Mouse (Mus musculus): Measurements from ENCODE around the gene Eme1. TPM values are rescaled to one million over a fixed set of nuclear protein-coding genes. Genes with fewer than 3 reads are reported as not detected.

Gene Eme1
- total RNA-seq, 2 experiments from 2014 or later = not detected

DNA sequence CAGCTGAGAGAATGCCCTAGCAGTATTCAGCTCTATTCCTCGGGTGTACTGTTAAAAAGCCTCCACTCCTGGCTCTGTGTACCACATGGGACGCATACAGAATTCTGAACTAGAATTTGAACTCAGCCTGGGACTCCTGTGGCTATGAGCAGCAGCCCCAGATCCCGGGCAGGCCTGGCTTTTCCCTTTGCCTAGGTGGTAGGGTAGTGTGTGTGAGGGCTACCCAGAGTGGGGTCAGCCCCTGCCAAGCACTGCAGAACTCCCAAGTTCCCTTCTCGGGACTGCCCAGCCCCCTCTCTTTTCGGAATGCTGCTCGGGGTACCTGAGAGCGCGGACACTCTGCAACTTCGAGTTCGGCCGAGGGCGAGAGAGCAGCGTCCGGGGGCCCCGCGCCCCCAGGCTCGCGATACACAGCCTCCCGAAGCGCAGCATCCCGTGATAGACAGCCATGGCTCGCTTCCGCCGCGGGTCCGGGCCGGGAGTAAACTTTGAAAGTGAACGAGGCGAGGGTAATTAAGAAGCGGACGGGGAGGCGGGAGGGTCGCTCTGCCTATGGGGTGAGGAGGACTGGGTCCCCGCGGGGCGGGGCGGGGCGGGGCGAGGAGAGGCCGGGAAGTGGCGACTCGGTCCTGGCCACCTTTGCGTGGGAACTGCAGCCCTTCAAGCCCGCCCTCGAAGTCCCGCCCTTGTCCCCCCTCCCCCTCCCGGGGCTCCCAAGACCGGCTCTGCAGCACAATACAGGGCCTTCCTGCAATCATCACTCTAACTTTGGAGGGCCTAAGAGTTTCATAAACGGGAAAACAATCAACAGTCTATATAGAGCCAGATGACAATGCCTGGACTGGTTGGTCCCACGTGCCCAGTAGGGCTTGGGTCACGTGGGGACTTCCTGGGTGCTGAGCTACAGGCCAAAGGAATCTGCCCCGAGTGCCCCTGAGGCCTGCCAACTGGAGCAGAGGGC, 52.2 kb downstream of the Eme1 start, which contains the start of gene Acsf2:
Gene Acsf2, minus strand, starts transcription at position 551 of the 961 bp plus-strand sequence.
- intact Hi-C loops (cut with DNase I) = no loop called here
- DNase-seq (ENCODE audit: low spot score in 2 of 2) = peak; percentile 10 to 21

DNA sequence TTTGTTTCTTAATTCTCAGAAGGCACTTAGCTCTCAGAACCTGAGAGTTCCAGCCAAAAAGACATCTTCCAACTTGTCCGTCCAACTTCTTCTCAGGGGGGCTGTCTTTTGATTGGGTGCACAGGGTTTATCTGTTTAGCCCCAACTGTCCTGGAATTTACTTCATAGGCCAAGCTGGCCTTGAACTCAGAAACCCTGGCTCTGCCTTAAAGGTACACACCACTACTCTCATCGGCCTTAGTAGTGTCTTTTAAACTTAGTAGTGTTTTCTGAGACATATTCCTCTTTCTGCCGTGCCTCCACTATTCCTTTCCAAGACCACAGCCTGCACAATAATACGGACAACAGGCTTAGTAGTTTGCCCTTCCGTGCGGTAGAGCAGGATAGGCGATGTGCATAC, 53.3 kb downstream of the Eme1 start:
- intact Hi-C loops (cut with DNase I) = no loop called here
- DNase-seq (ENCODE audit: low spot score in 2 of 2) = no peak

- no peak for DNase-seq (ENCODE audit: low spot score in 2 of 2)
- intact Hi-C loops (cut with DNase I) = no loop called here
These were observed 55.2 kb downstream of the Eme1 start for GRCm38 (mm10) chr11:94598437-94599120.

- no peak for DNase-seq (ENCODE audit: low spot score in 2 of 2)
- intact Hi-C loops (cut with DNase I) = no loop called here
These were observed 56.4 kb downstream of the Eme1 start for GRCm38 (mm10) chr11:94597319-94597718.

DNA sequence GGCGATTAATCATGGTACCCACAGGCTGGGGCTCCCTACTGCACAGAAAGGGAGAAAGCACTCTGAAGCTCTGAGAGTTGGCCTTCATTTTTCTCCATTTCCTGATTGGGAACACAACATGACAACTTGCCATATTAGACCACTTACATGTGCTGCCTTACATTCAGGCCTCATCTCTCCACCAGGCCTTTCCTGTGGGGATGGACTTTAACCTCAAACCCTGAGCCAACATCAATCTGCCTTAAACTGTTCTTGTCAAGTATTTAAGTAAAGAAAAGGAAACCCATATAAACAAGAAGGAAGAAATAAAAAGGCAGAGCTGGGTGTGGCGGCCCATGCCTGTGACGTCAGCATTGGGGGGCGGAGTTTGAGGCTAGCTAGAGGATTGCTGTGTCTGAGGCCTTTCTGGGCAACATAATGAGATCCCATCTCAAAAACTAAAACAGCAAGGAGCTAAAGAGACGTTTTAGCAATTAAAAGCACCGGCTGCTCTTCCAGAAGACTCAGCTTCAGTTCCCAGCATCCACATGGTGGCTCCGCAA, 57.4 kb downstream of the Eme1 start:
- DNase-seq (ENCODE audit: low spot score in 2 of 2) = no peak
- intact Hi-C loops (cut with DNase I) = no loop called here

Other genes starting within 250 kb of the Eme1 start
- gene Cacna1g, start 179.8 kb downstream of the Eme1 start, total RNA-seq (2021) = 100 to 1,000 TPM in 1 of 2 experiments, 10 to 100 TPM in 1; 70.9 to 105 TPM
- gene Spata20, start 167.8 kb downstream of the Eme1 start, total RNA-seq (2021) = 1 to 10 TPM in 1 of 2 experiments, under 1 TPM in 1; 0.27 to 1.3 TPM
- 1 to 10 TPM in 1 of 2 experiments, under 1 TPM in 1; 0.77 to 1.4 TPM for gene Epn3, start 154.0 kb downstream of the Eme1 start, total RNA-seq (2021)
- gene Mycbpap, start 132.2 kb downstream of the Eme1 start, total RNA-seq (2021) = 1 to 10 TPM; 5.5 to 7.7 TPM
- gene Rsad1, start 104.7 kb downstream of the Eme1 start, total RNA-seq (2021) = 10 to 100 TPM; 15.2 to 15.9 TPM
- gene Chad, start 88.9 kb downstream of the Eme1 start, total RNA-seq (2021) = under 1 TPM in 1 of 2 experiments, not detected in 1; 0.20 TPM
- 10 to 100 TPM; 14.8 to 16.7 TPM for gene Acsf2, start 52.1 kb downstream of the Eme1 start, total RNA-seq (2021)
- 10 to 100 TPM; 86.6 to 90.4 TPM for gene Lrrc59, start 24.2 kb downstream of the Eme1 start, total RNA-seq (2021)
- 10 to 100 TPM; 66.0 to 68.6 TPM for gene Mrpl27, start 197 bp downstream of the Eme1 start, total RNA-seq (2021)
- gene Xylt2, start 23.6 kb upstream of the Eme1 start, total RNA-seq (2021) = 10 to 100 TPM; 24.5 to 26.0 TPM
- not detected for gene Gm11541, start 50.5 kb upstream of the Eme1 start, total RNA-seq (2021)
- gene Cdc34b, start 87.8 kb upstream of the Eme1 start, total RNA-seq (2021) = under 1 TPM in 1 of 2 experiments, not detected in 1; 0.34 TPM
- under 1 TPM in 1 of 2 experiments, not detected in 1; 0.22 TPM for gene Tmem92, start 128.7 kb upstream of the Eme1 start, total RNA-seq (2021)

Data from left cerebral cortex, postnatal 36 days (tissue).